8 mouse cellular contexts compared by ENCODE assay signal in genomic region chr9:120933886-120934758, GRCm38 (mm10). TPM values are rescaled to one million over a fixed set of nuclear protein-coding genes. Genes with fewer than 3 reads are reported as not detected.
DNase-seq lines count a peak whose midpoint lies in the region; ATAC-seq lines count a peak whose summit lies in the region.

No protein-coding gene starts in this region.

- H3K9me3 ChIP-seq in liver, embryonic 16.5 days (replicated peaks; ENCODE audit: control insufficient read depth, low read length): no peaks in the 10 kb centered on the region

- DNase-seq in CD4-positive, CD25-positive, alpha-beta regulatory T cell, adult 2 months (ENCODE audit: low read depth, low spot score): peak; percentile 51
- peak; percentile 47 for DNase-seq in adipocyte (ENCODE audit: low spot score)
- DNase-seq in embryo, embryonic 11 days: peak; percentile 86
- peak; percentile 31 for DNase-seq in heart, adult 8-10 months (ENCODE audit: low spot score)
- DNase-seq in kidney, adult 8-10 months: peak; percentile 27 to 30
- DNase-seq in retina, embryonic 14.5 days (ENCODE audit: low spot score): peak; percentile 57
- DNase-seq in yolk sac, embryonic 10.5 days (ENCODE audit: low spot score): peak; percentile 66

- H3K4me2 ChIP-seq in liver, embryonic 16.5 days (ENCODE audit: low read depth, low read length): peak overlapping the region; percentile 80

- 0% methylated on average over 53 of the region's 57 CpGs for WGBS in liver, embryonic 16.5 days (ENCODE audit: insufficient replicate concordance)

- H3K4me3 ChIP-seq in liver, embryonic 16.5 days (ENCODE audit: low read depth, low read length): peak overlapping the region; percentile 86

- H3K9ac ChIP-seq in liver, embryonic 16.5 days (ENCODE audit: low read depth, low read length): peak overlapping the region; percentile 93

- peak overlapping the region; percentile 84 for H3K27ac ChIP-seq in liver, embryonic 16.5 days (ENCODE audit: low read length)

- H3K4me1 ChIP-seq in liver, embryonic 16.5 days (ENCODE audit: control insufficient read depth, low read depth, low read length): peaks cover 21% of the 10 kb centered on the region

- H3K27me3 ChIP-seq in liver, embryonic 16.5 days (ENCODE audit: control insufficient read depth, insufficient read depth, low read depth, low read length): no peaks in the 10 kb centered on the region

- ATAC-seq in liver, embryonic 16.5 days (ENCODE audit: low read depth): no peak

- no peaks in the 10 kb centered on the region for H3K36me3 ChIP-seq in liver, embryonic 16.5 days (ENCODE audit: control insufficient read depth, insufficient read depth)

RNA-seq across cellular contexts. Expression of gene Ctnnb1, which starts 5.1 kb away (rescaled TPM):
- 100 to 1,000 TPM; 398 to 437 (median 405) TPM for total RNA-seq in heart, adult 8-10 months (2022)
- 90.6 and 94.7 TPM in 2 replicates for polyA plus RNA-seq in liver, embryonic 16.5 days (2015; fragmentation: Nextera tagmentation; extraction: Ambion mirVana)

Comparison
In these comparisons a context has a peak if more than half of its experiments do, and no peak if none do; other contexts are left out.
1. DNase-seq: peak in every context shown above with its lines; median percentile 86 in embryo, embryonic 11 days; 66 in yolk sac, embryonic 10.5 days; 57 in retina, embryonic 14.5 days; 51 in CD4-positive, CD25-positive, alpha-beta regulatory T cell, adult 2 months; 47 in adipocyte; 31 in heart, adult 8-10 months; 28 in kidney, adult 8-10 months.